Mouse (Mus musculus) liver, adult (tissue): Measurements from ENCODE around the gene Nrip2.

ENCODE experiments used
- GATA4 ChIP-seq: IDR thresholded peaks from 2 replicates; pipeline ENCODE4 v1.6.1; 2014; ENCODE audit warnings: mild to moderate bottlenecking, low read length; ENCODE audit not compliant: insufficient replicate concordance

Nrip2 gene

DNA sequence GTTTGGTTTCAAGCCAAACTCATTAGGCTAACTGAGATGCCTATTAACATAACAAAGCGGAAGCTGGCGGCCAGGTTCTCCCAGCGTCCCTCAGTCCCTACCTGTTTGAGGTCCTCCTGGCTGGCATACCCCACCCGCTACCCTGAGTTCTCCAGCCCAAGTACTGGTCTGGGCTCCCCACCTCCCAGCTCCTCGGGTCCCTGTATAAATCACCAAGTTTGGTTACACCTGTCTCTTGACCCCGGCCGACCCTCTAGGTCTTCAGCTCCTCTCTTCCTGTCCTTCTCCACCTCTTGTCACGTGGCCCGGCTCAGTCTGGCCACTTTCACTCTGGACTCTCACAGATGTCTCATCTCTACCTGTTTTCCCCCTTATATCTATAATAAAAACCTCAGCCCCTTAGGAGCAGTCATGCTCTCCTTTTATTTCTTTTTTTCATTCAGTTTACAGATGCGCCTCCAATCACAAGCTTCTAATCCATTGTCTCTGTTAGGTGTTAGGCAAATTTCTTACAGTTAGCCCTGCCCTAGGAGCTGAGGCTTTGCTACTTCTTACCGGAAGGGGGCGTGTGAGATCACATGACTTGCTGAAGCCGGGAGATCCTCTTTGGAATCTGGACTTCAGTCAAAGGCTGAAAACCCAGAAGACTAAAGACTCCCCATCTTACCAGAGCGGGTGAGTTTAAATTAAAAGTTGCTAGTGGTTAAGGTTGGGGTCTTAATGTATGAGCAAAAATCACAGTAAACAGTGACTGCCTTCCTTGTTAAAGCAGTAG is 46.9 kb downstream of the Nrip2 start:
- no peak for TF ChIP-seq GATA4

DNA sequence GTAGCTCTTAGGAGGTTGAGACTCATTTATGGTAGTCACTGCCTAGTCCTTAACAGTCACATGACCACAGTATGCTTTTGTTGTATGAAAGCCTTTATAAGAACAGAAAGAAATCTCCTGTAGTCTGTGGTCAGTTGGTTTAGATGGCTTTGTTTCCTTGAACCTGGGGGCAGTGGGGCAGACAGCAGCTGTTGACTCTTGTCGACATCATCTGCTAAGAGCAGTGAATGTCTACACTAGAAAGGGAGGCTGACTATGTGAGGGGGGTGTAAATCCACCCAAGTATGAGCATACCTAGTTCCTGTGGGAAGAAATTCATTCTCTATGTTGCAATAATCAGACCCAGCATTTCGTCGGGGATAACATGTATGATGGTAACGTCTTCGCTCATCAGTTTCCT is 48.0 kb downstream of the Nrip2 start:
- no peak for TF ChIP-seq GATA4

DNA sequence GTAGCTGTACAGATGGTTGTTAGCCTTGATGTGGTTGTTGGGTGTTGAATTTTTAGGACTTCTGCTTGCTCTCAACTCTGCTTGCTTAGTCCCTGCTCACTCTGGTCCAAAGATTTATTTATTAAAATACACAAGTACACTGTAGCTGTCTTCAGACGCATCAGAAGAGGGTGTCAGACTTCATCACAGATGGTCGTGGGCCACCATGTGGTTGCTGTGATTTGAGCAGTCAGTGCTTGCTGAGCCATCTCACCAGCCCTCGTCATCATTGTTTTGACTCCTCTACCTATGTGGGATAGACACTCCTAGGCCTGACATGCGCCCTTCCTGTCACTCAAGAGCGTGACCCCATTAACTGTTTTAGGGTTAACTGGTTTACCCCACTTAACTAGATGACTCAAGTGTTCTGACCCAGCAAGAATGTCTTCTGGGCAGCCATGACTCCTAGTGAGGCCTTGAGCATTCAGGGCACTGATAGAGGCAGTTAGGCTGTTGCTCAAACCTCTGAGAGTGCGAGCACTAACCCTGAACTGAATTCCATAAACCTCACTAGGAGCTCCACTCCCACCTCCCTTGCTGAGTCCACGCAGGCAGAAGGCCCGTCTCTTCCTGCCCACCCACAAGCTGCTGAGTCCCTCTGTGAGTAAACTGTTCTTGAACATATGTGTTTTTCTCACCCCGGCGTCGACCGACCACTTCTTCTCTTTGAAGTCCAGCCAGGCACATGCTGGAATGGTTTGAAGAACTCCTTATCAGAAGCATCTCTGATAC is 56.9 kb downstream of the Nrip2 start:
- TF ChIP-seq GATA4 = no peak

DNA sequence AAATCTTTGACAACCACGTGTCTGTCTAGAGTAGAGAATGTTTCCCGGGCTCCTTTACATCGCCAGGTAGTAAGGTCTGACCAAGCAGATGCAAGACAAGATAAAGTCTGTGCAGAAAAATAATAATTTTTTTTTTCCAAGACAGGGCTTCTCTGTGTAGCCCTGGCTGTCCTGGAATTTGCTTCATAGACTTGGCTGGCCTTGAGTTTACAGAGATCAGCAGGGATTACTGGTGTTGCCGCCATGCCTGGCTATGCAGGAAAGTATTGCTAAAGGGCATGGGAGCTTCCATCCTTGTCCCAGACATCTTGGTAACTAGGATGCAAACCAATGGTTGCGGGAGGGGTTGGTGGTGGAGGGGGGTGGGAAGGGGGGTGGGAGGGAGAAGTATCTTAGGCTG is 58.1 kb downstream of the Nrip2 start:
- TF ChIP-seq GATA4 = no peak

DNA sequence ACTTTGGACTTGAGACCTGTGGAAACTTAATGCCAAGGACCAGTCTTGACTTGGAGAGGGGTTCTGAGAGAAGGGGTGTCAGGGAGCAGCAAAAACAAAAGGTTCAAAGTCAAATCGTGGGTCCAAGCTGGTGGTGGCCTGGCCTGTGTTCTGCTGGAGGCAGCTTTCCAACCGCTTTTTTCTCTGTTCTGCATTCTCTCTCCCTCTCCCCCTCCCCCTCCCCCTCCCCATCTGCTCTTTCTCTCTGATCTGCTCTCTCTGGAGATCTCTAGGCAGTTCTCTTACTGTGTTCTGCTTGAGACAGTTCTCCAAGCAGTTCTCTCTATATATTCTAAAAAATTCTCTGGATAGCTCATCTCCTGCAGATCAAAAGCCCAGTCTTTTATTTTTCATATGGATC is 61.2 kb downstream of the Nrip2 start:
- TF ChIP-seq GATA4 = no peak

DNA sequence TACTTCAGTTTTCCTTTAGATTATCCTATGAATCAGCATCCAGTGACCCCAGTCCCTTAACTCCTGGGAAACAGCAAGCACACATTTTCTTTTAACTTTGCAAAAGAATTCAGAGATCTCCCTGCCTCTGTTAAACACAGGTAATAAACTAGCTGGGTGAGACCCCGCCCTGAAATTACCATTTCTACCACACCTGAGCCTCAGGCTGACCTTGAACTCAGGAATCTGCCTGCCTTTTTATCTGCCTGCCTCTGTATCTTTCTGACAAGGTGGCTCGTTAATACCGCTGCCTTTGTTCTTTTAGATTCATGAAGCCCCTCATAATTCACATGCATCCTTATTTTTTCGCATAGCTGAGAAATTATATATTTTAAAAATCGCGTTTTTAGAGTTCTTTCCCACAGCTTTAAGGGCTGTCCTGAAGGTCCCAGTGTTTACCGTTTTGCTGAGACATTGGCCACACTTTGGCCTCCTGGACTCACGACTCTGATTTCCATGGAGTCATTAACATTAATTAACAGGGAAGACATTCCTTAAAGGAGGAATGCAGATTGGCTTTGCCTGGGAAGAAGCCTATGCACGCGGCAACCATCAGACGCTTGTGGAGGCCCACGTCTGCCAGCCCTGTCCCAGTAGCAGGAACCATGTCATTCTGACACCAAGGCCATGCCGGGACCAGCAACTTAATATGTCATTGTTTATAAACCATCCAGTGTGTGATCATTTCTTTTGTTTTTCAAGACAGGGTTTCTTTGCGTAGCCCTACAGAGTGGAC is 61.8 kb downstream of the Nrip2 start:
- TF ChIP-seq GATA4 = no peak

DNA sequence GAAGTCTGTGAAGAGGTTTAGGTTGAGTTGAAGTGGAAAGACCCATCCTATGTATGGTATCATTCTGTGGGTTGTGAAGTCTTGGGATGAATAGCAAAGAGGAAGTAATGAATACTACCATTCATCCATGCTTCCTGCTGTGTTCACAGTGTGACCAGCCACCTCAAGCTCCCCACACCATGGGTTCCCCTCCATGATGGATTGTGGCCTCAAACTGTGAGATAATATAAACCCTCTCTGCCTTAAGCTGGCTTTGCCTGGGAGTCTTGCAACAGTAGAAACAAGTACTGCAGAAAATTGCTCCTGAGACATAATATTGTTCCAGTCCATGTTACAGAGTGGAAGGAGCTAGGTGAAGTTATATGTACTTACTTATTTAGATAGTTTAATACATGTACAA is 62.5 kb downstream of the Nrip2 start:
- no peak for TF ChIP-seq GATA4

DNA sequence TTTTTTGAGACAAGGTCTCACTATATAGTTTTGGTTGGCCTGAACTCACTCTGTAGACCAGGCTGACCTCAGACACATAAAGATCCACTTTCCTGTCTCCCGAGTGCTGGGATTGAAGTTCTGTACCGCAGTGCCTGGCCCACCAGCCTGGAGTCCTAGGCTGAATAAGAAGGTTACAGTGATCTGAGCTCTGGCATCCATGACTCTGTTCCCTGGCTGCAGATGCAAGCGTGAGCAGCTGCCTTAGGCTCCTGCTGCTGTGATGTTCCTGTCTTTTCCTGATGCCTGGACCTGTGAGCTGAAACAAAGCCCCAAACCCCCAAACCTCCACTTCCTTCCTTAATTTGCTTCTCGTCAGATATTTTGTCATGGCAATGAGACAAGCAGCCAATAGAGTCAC is 65.9 kb downstream of the Nrip2 start:
- TF ChIP-seq GATA4 = no peak
